Mouse (Mus musculus): ENCODE measurements around the gene Snx29.
"Not testable (repeated sequence)": the region's sequence is repeated elsewhere in the genome, so short reads cannot be mapped to it uniquely, and the experiment has no call there.

Snx29 gene

GRCm38 (mm10) chr16:11359173-11359572, 36.5 kb downstream of the Snx29 start:
- ATAC-seq (ENCODE audit: insufficient number of reproducible peaks, low FRiP score, low TSS enrichment) = no peak

GRCm38 (mm10) chr16:11359919-11360318, 37.2 kb downstream of the Snx29 start:
- no peak for ATAC-seq (ENCODE audit: insufficient number of reproducible peaks, low FRiP score, low TSS enrichment)

GRCm38 (mm10) chr16:11360576-11360975, 37.9 kb downstream of the Snx29 start:
- ATAC-seq (ENCODE audit: insufficient number of reproducible peaks, low FRiP score, low TSS enrichment) = not testable (repeated sequence)

GRCm38 (mm10) chr16:11365626-11366025, 42.9 kb downstream of the Snx29 start:
- no peak for ATAC-seq (ENCODE audit: insufficient number of reproducible peaks, low FRiP score, low TSS enrichment)

GRCm38 (mm10) chr16:11366851-11367250, 44.1 kb downstream of the Snx29 start:
- ATAC-seq (ENCODE audit: insufficient number of reproducible peaks, low FRiP score, low TSS enrichment) = no peak

- ATAC-seq (ENCODE audit: insufficient number of reproducible peaks, low FRiP score, low TSS enrichment) = no peak
These were observed 45.7 kb downstream of the Snx29 start for GRCm38 (mm10) chr16:11368412-11368811.

GRCm38 (mm10) chr16:11369162-11369561, 46.5 kb downstream of the Snx29 start:
- ATAC-seq (ENCODE audit: insufficient number of reproducible peaks, low FRiP score, low TSS enrichment) = no peak

GRCm38 (mm10) chr16:11369642-11370041, 46.9 kb downstream of the Snx29 start:
- no peak for ATAC-seq (ENCODE audit: insufficient number of reproducible peaks, low FRiP score, low TSS enrichment)

GRCm38 (mm10) chr16:11370132-11370544, 47.4 kb downstream of the Snx29 start:
- no peak for ATAC-seq (ENCODE audit: insufficient number of reproducible peaks, low FRiP score, low TSS enrichment)

- no peak for ATAC-seq (ENCODE audit: insufficient number of reproducible peaks, low FRiP score, low TSS enrichment)
These were observed 56.6 kb downstream of the Snx29 start for GRCm38 (mm10) chr16:11379264-11379663.

GRCm38 (mm10) chr16:11380038-11380437, 57.3 kb downstream of the Snx29 start:
- ATAC-seq (ENCODE audit: insufficient number of reproducible peaks, low FRiP score, low TSS enrichment) = no peak

GRCm38 (mm10) chr16:11380871-11381270, 58.2 kb downstream of the Snx29 start:
- ATAC-seq (ENCODE audit: insufficient number of reproducible peaks, low FRiP score, low TSS enrichment) = no peak

- ATAC-seq (ENCODE audit: insufficient number of reproducible peaks, low FRiP score, low TSS enrichment) = no peak
These were observed 61.7 kb downstream of the Snx29 start for GRCm38 (mm10) chr16:11384361-11384760.

- ATAC-seq (ENCODE audit: insufficient number of reproducible peaks, low FRiP score, low TSS enrichment) = no peak
These were observed 62.4 kb downstream of the Snx29 start for GRCm38 (mm10) chr16:11385150-11385549.

GRCm38 (mm10) chr16:11385798-11386197, 63.1 kb downstream of the Snx29 start:
- ATAC-seq (ENCODE audit: insufficient number of reproducible peaks, low FRiP score, low TSS enrichment) = no peak

GRCm38 (mm10) chr16:11386221-11386620, 63.5 kb downstream of the Snx29 start:
- ATAC-seq (ENCODE audit: insufficient number of reproducible peaks, low FRiP score, low TSS enrichment) = no peak

- no peak for ATAC-seq (ENCODE audit: insufficient number of reproducible peaks, low FRiP score, low TSS enrichment)
These were observed 65.4 kb downstream of the Snx29 start for GRCm38 (mm10) chr16:11388085-11388484.

- no peak for ATAC-seq (ENCODE audit: insufficient number of reproducible peaks, low FRiP score, low TSS enrichment)
These were observed 66.6 kb downstream of the Snx29 start for GRCm38 (mm10) chr16:11389324-11389723.

GRCm38 (mm10) chr16:11396570-11396969, 73.9 kb downstream of the Snx29 start:
- ATAC-seq (ENCODE audit: insufficient number of reproducible peaks, low FRiP score, low TSS enrichment) = no peak

GRCm38 (mm10) chr16:11399386-11399785, 76.7 kb downstream of the Snx29 start:
- ATAC-seq (ENCODE audit: insufficient number of reproducible peaks, low FRiP score, low TSS enrichment) = no peak

GRCm38 (mm10) chr16:11399845-11400565, 77.3 kb downstream of the Snx29 start:
- ATAC-seq (ENCODE audit: insufficient number of reproducible peaks, low FRiP score, low TSS enrichment) = no peak

- ATAC-seq (ENCODE audit: insufficient number of reproducible peaks, low FRiP score, low TSS enrichment) = no peak
These were observed 78.2 kb downstream of the Snx29 start for GRCm38 (mm10) chr16:11400936-11401335.
